Mouse (Mus musculus) brain, embryonic 14.5 days (tissue): ENCODE data around the gene Pard6a. TPM values are rescaled to one million over a fixed set of nuclear protein-coding genes. Genes with fewer than 3 reads are reported as not detected.

ENCODE experiments used
- DNase-seq: peaks from one replicate; pipeline ENCODE4 v3.0.0-alpha.2; 2011; ENCODE audit warnings: low read depth
- CTCF ChIP-seq: fragments of 200-500 bp; IDR thresholded peaks from 2 replicates; pipeline ENCODE4 v1.5.1; 2012; ENCODE audit warnings: inconsistent platforms, mild to moderate bottlenecking, moderate library complexity, borderline replicate concordance; ENCODE audit not compliant: insufficient read depth, insufficient read length; ENCODE audit errors: extremely low read depth
- POLR2A ChIP-seq: fragments of 200-500 bp; IDR thresholded peaks from 2 replicates; pipeline ENCODE4 v1.6.1; 2012; ENCODE audit warnings: mild to moderate bottlenecking, inconsistent platforms, borderline replicate concordance; ENCODE audit not compliant: poor library complexity, insufficient read depth, insufficient read length, severe bottlenecking; ENCODE audit errors: extremely low read depth
- polyA plus RNA-seq: library from polyadenylated mRNA; depleted of rRNA; stranded (reverse); fragments of >200 nt; gene quantifications from 2 replicates; pipeline ENCODE4 v1.2.3, GENCODE M21; 2012; rRNA removed

The Pard6a gene
- polyA plus RNA-seq, 1 experiment = 40.7 TPM

DNA sequence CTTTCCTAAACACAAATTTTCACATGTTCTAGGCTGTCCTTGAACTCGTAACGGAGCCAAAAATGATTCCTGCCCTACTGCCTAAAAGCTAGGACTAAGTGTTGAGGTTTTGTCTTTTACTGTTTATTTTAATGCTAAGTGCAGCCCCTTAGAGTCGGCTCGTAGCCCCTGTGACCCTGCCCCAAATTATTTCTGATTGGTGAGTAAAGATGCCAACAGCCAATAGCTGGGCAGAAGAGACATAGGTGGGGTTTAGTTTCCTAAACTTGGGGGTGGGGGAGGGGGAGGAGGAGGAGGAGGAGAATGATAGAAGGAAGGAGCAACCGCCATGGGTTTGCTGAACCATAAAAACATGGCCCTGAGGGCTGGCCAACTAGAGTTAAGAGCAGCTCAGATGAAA is 24.8 kb downstream of the Pard6a start:
- no peak for DNase-seq
- no peak for TF ChIP-seq CTCF

DNA sequence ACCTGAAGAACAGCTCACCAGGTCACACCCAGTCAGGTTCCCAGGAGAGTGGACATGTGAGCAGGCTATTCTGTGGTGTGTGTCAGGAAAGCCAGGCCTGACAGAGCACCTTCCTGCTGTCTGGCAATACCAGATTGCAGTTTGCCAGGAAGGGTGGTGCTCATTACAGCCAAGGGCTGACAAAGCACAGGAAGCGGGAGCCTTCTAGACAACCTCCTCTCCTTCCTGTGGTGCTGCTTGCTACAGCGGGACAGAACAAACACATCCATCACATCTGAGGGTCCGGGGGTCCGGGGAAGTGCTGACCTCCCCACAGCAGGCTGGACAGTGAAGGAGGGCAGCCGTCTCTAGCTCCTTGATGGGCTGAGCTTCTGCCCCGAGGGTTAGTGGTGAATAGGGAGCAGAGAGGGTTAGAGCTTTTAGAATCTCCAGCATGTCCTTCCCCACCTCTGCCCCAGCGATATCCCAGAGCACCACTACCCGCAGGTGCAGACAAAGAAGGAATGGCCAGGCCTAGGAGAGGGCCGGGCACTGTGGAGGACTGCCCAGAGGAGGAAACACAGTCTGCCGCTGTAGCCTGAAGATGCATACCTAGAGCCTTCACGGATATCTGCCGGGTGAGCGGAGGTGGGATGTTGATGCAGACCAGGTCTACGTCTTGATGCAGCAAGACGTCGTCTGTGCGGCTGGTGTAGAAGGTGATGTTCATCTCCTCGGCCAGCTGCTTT is 26.6 kb downstream of the Pard6a start:
- DNase-seq = no peak
- TF ChIP-seq CTCF = no peak
- TF ChIP-seq POLR2A = no peak

DNA sequence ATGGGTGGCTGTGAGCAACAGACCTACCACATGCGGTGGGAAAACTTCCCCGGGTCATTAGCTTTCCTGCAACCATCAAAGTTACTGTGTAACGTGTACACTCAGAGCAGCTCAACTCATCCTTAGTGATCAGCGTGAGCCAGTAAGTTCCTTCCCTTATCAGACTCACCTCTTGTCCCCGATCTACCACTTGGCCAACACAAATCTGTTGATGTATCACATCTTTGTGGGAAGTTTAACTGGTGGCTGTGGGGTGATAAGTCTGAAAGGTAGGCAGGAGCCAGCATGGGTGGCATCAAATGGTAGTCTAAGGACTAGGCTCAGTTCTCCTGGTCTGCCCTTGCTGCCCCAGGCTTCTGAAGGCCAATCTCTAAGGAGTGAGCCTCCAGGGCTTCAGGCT is 31.2 kb downstream of the Pard6a start:
- DNase-seq = no peak

DNA sequence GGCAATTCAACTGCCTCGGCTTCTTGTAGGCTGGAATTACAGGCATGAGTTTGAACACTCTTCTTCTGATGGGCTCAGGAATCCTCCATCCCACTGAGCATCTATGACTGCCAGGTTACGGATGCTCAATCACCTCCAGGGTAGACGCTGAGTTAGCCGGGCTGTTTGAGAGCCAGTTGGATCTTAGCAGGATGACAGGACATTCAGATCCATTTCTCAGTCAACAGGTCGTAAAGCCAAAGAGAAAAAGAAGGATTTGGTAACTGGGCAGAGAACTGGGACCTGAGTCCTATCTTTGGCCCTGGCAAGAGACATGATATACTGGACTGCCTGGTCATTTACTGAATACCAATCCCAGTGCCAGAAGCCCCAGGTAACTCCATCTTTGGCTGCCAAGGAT is 38.3 kb downstream of the Pard6a start:
- TF ChIP-seq POLR2A (no peak), CTCF (no peak)
- no peak for DNase-seq

More for the DNA sequence above, 31.2 kb downstream of the Pard6a start:
- no peak for TF ChIP-seq CTCF
- TF ChIP-seq POLR2A = no peak

DNA sequence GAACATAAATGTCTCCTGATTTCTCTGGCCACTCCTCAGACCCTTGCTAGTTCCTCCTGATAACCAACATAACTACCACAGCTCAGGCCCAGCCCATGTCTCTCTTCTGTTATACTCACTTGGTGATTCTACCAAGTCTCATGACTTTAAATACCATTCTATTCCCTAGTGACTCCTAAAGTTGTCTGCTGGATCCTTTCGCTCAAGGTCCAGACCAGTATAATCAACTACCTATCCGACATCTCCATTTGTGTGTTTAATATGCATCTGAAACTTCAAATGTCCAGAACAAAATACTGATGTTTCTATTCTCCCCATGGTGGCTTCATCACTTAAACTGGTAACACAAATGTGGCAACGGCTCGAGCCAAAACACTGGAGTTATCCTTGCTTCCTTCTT is 42.4 kb downstream of the Pard6a start:
- DNase-seq = no peak
- no peak for TF ChIP-seq CTCF
- no peak for TF ChIP-seq POLR2A

DNA sequence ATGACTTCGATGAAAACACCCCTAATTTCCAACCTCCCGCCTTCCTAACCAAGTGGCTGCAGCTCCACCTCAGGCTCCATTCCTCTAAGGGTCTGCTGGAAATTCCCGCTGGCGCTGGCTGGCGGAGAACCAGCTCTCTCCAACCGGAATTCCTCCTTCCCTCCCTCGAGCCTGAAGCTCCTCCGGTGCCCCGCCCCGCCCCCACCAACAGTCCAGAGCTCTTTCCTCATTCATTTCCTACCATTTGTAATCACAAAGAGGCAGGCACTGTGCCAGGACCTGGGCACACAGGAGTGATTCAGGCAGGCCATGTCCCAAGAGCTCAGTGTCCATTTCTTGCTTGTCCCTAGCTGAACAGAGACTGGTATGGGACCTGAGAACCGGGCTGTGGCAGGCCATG is 49.7 kb downstream of the Pard6a start:
- DNase-seq = peak; percentile 91
- TF ChIP-seq POLR2A (no peak), CTCF (no peak)

Other genes with a start within 250 kb of the Pard6a start
- 62.7 and 89.6 TPM in 2 replicates for gene Tppp3, start 229.6 kb upstream of the Pard6a start, polyA plus RNA-seq
- 40.0 and 46.2 TPM in 2 replicates for gene Zdhhc1, start 204.2 kb upstream of the Pard6a start, polyA plus RNA-seq
- 8.3 and 12.1 TPM in 2 replicates for gene Hsd11b2, start 182.4 kb upstream of the Pard6a start, polyA plus RNA-seq
- 210 and 236 TPM in 2 replicates for gene Atp6v0d1, start 135.1 kb upstream of the Pard6a start, polyA plus RNA-seq
- gene Ripor1, start 95.9 kb upstream of the Pard6a start, polyA plus RNA-seq = 23.7 and 40.3 TPM in 2 replicates
- 36.6 and 54.8 TPM in 2 replicates for gene Ctcf, start 64.6 kb upstream of the Pard6a start, polyA plus RNA-seq
- 0.26 and 0.55 TPM in 2 replicates for gene Agrp, start 63.8 kb upstream of the Pard6a start, polyA plus RNA-seq
- 13.7 and 20.5 TPM in 2 replicates for gene Carmil2, start 14.9 kb upstream of the Pard6a start, polyA plus RNA-seq
- gene Acd, start within 50 bp of the Pard6a start, polyA plus RNA-seq = 62.5 and 79.9 TPM in 2 replicates
- not detected in 2 replicates for gene 4933405L10Rik, start 6.5 kb downstream of the Pard6a start, polyA plus RNA-seq
- gene Enkd1, start 7.1 kb downstream of the Pard6a start, polyA plus RNA-seq = 19.9 and 32.7 TPM in 2 replicates
- gene Gfod2, start 57.5 kb downstream of the Pard6a start, polyA plus RNA-seq = 56.1 and 62.6 TPM in 2 replicates
- 35.7 and 39.7 TPM in 2 replicates for gene Ranbp10, start 126.2 kb downstream of the Pard6a start, polyA plus RNA-seq
- gene Tsnaxip1, start 126.6 kb downstream of the Pard6a start, polyA plus RNA-seq = 0.37 and 0.54 TPM in 2 replicates
- 83.0 and 109 TPM in 2 replicates for gene Cenpt, start 152.1 kb downstream of the Pard6a start, polyA plus RNA-seq
- gene Thap11, start 154.0 kb downstream of the Pard6a start, polyA plus RNA-seq = 61.3 and 78.5 TPM in 2 replicates
- gene Nutf2, start 159.4 kb downstream of the Pard6a start, polyA plus RNA-seq = 190 and 196 TPM in 2 replicates
- gene Edc4, start 179.7 kb downstream of the Pard6a start, polyA plus RNA-seq = 80.3 and 85.4 TPM in 2 replicates
- 0.90 and 1.6 TPM in 2 replicates for gene Nrn1l, start 192.4 kb downstream of the Pard6a start, polyA plus RNA-seq
- gene Pskh1, start 199.3 kb downstream of the Pard6a start, polyA plus RNA-seq = 23.6 and 26.8 TPM in 2 replicates
- 7.8 and 10.2 TPM in 2 replicates for gene Ctrl, start 232.7 kb downstream of the Pard6a start, polyA plus RNA-seq
- gene Psmb10, start 237.3 kb downstream of the Pard6a start, polyA plus RNA-seq = 51.6 and 64.8 TPM in 2 replicates
- 2.0 and 2.3 TPM in 2 replicates for gene Lcat, start 242.2 kb downstream of the Pard6a start, polyA plus RNA-seq